Mouse (Mus musculus): ENCODE data around the gene Wfikkn1.
"Not testable (repeated sequence)": the region's sequence is repeated elsewhere in the genome, so short reads cannot be mapped to it uniquely, and the experiment has no call there.

- TF ChIP-seq POLR2A (IDR thresholded peaks at IDR 0.05; ENCODE audit: insufficient read length, low read depth); USF1 (IDR thresholded peaks at IDR 0.05; ENCODE audit: low read depth); CEBPB (IDR thresholded peaks at IDR 0.05; ENCODE audit: insufficient read depth, poor library complexity, severe bottlenecking); TCF12 (IDR thresholded peaks at IDR 0.05; ENCODE audit: insufficient read depth, poor library complexity, severe bottlenecking); SRF (IDR thresholded peaks at IDR 0.05; ENCODE audit: control insufficient read depth, insufficient read length, low read depth): not testable (repeated sequence)
Measured at GRCm38 (mm10) chr17:25871566-25871965, 9.1 kb downstream of the Wfikkn1 start.

Data from myocyte (in vitro differentiated cells).